Mouse (Mus musculus) monocyte, adult 2 months (primary cell): ENCODE data around the gene Il18.

Experiments used
- DNase-seq, 2 experiments: peaks; one replicate each; pipeline ENCODE4 v3.0.0; 2022; ENCODE audit warnings: low spot score in 2 of 2, low read depth in 1 of 2

The Il18 gene

DNA sequence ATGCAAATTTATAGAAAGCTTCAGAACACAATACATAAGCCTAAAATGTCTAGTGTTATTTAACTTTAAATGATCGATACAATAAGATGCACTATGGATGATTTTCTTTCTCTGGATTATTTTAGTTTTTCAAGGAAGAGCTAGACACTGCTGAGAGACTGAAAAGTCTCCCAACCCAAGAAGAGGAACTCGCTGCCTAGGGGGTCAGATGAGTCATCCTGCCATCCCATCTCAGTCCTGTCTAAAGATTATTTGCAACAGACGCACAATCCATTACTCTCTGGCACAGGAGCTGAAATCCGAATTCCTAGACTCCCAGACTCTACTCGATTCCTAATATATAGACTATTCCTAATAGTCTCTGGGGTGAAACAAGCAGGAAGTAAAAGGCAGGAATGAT, 2.4 kb upstream of the Il18 start:
- no peak for DNase-seq

DNA sequence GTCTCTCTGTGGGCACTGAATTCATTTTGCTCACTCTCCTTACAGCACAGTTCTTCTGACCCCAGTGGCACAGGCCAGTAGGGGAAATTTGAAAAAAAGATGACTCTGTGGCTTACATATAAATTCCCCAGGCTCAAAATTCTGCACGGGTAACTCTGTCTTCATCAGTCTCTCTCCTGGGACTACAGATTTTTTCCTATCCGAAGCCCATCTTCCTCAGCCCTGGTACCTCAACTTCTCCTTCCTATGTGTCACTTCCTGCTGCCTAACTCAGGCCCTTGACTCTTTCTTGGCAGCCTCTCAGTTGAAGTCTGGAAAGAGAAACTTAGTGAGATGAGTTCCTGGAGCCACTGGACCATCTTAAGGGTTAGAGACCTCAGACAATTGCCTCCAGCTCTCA, 1.1 kb upstream of the Il18 start:
- no peak for DNase-seq

DNA sequence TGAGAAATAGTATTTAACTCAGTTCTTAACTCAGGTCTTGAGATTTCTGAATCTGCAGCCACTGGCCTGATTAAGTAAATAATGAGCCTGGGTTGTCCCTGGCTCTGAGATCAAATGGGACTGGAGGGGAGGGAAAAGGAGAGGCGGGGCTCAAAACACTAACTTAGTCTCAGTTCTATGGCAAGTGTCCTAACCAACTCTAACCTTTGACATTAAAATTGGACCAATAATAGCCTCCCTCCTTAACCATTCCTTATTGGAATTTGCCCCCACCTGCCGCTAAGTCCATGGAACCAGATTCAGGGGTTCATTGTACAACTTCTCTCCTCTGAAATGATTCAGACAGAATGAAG, 443 bp downstream of the Il18 start, which contains the start of gene Bco2:
Gene Bco2, minus strand, starts transcription at position 88 of the 353 bp plus-strand sequence.
- no peak for DNase-seq

DNA sequence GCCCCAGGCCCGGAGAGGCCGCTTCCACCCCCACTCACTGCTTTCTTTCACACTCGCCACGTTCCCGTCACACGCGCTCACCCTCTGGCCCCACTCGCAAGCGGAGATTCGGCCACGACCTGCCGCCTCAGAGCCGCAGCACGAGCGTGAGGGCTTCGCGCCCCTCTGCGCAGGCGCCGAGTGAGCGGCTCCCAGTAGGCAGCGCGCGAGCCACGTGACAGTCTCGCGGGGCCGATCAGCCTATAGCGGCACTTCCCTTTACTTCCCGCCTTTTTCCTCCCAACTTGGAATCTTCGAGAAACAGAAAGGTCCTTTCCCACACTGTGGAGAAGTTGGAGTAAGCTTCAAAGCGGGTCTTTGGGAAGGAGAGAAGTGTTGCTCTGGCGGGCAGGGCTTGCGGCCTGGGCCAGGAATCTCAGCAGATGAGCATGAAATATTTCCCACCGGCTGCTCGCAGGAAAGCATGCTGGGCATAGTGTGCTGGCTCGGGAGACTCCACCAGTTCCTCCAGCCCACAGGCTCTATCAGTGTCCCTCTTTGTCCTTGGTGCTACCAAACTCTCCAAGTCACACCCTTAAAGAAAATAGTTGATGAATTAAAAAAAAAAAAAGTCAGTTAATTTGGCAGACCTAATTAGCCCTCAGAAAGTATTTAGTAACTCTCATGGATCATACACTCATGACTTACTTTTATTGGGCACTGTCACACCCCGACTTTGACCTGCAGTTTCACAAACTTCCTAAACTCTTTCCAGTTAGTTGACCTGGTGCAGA, 6.7 kb downstream of the Il18 start, which contains the start of gene Tex12:
Gene Tex12, minus strand, starts transcription at position 181 of the 773 bp plus-strand sequence.
- DNase-seq, result no peak

DNA sequence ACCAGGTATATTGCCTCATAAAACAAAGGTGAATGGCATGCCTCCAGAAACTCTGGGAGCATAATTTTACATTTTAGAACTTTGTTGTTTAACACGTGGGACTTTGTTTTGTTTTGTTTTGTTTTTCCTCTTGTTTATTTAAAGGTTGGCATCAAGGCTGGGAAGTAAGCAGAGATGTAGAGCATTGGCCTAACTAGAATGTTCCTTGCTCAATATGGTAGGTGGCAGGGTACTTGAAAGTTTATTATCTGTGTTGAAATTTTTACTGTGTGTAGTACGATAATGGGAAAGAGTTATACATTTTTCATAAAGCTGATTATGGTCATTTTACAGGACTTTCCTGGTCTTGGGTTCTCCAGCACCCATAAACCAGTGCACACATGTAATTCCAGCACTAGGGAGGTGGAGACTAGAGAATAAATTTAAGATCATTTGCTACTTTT, 7.3 kb downstream of the Il18 start:
- DNase-seq, result no peak

DNA sequence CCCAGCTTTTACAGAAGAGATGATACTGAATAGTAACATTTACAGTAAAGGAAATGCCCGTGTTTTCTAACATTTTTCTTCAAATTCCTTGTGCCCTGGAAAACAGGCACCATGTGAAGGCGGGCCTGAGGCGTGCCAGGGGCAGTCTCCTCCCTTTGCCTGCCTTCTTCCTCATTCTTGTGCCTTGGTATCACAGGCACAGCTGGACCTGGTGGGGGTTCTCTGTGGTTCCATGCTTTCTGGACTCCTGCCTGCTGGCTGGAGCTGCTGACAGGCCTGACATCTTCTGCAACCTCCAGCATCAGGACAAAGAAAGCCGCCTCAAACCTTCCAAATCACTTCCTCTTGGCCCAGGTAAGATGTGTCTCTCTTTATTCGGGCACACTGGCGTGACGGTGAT, 10.5 kb downstream of the Il18 start:
- no peak for DNase-seq

DNA sequence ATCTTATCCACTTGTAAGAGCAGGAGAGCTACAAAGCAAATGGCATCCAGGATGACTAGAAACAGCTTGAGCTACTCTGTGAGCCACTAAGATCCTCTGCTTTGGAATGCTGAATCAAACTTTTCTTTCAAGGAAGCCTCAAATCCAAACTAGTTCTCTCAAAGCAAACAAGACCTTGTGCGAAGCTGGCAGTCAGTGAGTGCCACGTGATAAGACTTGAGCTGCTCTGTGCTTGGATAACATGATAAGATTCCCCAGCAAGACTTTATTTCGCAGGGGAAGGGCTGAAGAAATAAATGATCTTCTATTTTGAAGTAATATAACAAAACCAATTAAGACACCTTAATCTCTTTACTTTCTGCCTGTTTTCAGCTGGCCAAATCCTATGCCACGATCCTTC, 11.3 kb downstream of the Il18 start:
- no peak for DNase-seq

DNA sequence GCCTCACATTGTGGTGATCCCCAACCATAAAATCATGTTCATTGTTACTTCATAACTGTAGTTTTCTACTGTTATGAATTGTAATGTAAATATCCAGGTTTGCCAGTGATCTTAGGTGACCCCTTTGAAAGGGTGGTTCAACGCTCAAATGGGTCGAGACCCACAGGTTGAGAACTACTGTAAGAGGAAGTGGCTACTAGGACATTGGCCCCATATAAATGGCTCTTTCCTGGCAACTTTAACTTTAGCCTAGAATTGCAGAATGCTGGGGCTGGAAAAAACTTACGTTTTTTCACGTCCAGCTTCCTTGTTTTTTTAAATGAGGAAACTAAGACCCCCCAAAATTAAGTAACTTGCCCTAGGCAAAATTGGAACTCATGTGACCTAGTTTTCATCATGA, 12.7 kb downstream of the Il18 start:
- DNase-seq, result no peak

DNA sequence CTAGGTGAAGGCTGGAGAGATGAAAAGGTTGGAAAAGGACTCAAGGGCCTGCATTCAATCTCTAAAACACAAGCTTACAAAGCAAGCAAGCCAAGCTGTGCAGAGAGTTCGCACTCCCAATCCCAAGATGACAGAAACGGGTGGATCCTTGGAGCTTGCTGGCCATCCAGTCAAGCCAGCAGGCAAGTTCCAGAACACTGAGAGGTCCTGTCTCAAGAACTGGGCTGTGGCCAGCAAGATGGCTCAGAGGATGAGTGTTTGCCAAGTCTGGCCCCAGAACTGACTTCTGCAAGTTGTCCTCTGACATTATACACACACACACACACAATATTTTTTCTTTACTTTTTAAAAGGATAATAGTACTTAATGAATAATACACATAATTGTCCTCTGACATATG, 13.3 kb downstream of the Il18 start:
- DNase-seq, result no peak

DNA sequence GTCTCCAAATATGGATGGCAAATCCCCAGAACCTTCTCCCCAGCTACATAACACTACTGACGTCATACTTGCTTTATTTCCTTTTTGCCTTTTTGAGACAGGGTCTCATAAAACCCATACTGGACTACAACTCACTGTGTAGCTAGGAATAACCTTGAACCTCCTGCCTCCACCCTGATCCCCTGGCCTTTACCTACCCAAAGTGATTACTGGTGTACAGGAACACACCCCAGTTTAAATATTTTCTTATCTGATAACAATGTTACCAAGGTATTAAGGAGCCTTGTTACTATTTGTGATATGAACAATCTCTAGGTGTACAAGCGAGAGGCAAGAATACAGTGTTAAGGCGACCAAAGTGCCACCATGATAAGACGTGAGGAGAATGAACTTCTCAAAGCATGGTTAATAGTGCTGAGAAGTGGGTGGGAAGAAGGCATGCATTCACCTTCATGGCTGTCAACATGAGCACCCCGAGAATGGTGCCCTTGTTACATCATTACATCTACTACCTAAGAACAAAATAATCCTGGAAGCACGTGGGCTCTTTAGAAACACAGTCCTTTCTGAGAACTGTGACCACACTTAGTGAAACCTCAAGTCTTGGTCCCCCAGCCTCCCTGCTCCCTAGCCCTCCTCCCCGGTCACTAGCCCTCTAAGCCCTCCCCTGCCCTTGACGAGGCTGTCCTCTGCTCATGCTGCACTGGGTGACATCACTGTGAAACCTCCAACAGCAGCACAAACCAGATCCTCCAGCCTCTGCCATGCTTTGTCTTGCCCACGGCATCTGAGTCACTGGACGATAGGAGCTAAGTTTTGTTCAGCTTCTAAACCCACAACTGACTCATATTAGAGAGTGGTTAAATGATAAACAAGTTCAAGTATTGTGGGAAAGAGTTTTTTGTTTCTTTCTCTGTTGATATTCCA, 15.2 kb downstream of the Il18 start:
- no peak for DNase-seq

DNA sequence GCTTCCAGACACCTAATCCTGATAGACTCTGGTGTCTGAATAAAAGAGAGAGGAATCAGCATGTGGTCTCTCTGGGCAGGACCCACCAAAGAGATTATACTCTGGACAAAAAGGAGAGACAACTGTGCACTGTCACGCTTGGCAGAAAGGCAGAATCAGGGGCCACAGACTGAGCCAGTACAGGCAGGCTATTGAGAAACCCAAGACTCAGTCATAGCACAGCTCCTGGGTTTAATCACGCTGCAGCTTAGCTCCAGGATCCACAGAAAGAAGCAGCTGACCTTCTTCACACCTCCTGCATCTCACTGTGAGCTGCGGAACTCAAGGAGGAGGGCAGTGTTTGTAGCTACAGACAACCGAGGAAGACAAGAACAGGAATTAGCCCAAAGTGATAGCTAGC, 25.7 kb downstream of the Il18 start:
- no peak for DNase-seq

DNA sequence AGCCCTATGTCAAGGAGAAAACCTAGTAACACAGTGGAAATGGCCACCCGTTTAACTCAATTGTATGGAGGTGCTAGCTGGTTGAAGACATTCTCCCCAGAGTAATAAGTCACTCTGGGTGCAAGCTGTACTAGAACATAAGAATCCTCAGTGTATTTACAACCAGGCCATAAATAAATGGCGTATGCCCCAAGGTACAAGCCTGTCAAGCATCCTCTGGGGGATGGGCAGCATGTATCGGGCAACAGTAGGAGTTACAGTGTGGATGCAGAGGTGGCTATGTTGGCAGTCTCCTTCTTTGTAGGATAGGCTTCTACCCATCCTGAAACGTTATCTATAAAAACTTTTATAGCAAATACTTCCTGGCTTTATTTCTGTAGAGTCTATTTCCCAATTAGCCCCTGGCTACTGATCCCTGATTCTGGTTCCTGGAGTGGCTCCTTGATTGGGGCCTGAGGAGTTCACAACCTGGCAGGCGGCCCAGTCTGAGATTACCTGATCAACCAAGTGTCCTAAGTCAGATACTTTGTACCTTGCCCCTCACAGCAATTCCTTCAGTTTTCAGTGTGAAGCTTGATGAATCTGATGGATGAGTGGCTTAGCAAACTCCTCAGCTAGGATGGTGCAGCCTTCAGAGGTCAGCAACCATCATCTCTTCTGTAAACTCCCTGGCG, 30.7 kb downstream of the Il18 start:
- no peak for DNase-seq

DNA sequence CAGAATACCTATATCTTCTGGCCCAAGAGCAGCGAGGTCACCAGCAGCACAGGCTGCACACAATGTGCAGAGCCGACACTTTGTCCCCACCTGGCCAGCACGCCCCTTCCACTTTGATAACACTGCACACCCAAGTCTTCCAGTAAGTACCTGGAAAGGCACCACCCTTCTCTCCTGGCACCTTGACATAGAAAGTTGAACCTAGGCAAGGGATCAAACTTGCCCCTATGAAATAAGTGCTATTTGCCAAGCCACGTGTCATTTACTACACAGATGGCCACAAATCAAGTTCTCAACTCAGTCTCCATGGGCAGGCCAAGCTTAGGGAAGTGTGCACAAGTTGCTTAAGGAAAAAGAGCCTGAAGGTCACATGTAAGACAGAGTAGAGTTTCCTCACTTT, 32.3 kb downstream of the Il18 start:
- no peak for DNase-seq

DNA sequence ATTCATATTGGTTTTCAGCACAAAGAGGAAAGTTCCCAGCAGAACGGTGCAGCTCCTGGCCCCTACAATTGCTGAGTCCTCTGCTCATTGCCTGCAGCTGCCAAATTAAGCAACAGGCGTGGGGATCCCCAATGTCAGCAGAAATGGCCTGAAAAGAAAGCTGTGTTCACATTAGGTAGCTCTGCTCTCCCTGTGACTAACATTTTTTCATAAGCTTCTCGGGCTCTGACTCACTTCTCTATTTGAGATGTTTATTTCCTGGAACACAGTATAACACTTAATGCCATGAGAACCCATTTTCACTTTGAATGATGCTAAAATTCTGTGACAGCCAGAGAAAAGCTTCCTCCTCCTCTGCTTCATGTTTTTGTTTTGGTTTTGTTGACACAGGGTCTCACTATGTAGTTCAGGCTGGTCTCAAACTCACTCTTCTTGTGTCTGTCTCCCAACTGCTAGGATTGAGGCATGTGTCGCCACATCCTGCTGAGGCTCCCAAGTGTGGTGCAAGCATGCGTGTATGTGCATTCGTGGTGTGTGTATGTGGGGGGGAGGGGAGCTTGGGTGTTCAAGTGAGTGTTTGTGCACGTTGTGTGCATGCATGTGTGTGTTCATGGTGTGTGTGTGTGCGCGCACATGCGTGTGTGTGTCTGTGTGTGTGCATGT, 36.4 kb downstream of the Il18 start:
- DNase-seq, result peak; percentile 50 to 54

DNA sequence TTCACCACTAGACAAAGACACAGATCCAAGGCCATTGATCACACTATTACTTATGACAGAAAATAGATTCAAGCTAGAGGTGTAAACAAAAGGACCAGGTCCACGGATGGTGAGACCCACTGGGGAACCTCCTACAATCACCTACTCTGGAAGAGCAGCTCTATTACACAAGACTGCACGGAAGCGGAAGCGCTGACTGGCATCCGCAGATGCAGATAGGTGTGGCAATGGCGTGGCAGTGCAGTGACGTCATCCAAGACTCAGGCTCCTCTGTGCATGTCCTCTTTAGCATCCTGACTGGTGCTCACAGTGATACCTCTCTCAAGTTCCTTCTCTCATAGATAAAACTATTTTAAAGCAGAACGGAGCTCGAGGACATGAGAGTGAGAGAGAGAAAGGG, 38.3 kb downstream of the Il18 start:
- peak; percentile 37 to 48 for DNase-seq

DNA sequence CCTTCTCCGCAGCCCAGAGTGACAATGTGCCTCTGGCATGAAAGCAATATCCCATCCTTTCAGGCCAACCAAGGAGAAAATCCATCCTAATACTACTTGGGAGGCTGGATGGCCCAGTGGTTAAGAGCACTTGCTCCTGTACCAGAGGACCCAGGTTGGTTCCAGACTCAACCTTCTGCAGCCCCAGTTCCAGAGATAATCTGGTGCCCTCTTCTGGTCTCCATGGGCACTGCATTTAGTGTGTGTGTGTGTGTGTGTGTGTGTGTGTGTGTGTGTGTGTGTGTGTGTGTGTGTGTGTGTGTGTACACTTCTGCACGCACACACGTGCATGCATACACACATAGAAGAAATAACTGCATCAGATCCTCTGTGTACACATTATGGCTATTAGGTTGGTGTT, 38.9 kb downstream of the Il18 start:
- peak in 1 of 2 experiments; percentile 36 for DNase-seq

DNA sequence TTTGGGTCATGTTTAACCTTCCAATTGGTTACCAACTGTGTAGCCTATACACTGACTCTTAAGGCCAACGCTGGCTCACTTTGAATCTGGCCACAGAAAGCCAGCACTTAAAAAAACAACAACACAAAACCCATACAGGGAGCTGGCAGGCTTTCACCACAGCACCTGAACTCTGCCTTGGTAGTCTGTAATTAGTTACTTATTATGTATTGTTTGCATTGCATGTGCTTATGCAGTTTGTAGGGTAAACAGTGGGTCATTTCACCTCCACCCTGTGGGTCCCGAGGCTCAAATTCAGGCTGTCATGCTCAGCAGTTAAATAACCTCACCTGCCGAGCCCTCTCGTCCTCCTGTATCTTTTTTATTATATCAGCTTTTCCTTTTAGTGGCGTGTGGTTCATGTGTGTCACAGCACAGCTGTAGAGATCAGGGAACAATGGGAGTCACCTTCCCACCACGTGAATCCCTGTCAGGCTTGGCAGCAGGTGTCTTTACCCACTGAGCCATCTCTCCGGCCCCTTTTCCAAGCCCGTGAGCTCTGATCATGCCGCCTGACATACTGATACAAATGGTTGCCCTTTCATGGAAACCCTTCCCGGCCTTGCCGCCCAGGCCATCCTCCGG, 40.3 kb downstream of the Il18 start:
- no peak for DNase-seq

DNA sequence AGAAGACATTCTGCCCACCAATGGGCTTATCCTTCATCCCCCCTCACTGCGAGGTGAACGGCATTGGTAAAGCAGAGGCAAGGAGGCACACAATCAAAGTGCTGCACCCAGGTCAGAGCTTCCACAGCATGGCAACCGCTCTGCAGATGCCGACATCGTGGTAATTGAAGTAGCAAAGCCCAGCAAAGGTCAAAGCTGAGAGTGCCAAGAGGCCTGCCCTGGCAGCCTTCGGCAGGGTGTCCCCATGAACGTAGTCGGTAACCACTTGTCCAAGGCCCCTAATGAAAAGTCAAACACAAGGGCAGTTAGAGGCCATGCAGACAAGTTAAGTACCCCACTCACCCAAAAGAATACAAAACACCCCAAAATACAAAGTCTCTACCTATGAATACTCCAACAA, 42.3 kb downstream of the Il18 start:
- DNase-seq, result no peak

DNA sequence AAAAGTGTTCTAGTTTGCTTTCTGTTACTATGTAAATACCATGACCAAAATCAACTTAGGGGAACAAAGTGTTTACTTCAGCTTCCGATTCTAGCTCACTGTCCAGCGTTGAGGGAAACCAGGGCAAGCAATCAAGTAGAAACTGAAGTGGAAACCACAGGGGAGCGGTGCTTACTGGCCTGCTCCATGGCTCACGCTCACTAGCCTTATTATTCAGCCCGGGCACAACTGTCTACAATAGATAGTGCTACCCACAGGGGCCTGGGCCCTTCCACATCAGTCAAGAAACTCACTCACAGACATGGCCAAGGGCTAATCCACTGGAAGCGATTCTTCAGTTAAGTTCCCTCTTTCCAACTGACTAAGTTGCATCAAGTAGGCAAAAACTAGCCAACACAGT, 46.9 kb downstream of the Il18 start:
- DNase-seq, result no peak

DNA sequence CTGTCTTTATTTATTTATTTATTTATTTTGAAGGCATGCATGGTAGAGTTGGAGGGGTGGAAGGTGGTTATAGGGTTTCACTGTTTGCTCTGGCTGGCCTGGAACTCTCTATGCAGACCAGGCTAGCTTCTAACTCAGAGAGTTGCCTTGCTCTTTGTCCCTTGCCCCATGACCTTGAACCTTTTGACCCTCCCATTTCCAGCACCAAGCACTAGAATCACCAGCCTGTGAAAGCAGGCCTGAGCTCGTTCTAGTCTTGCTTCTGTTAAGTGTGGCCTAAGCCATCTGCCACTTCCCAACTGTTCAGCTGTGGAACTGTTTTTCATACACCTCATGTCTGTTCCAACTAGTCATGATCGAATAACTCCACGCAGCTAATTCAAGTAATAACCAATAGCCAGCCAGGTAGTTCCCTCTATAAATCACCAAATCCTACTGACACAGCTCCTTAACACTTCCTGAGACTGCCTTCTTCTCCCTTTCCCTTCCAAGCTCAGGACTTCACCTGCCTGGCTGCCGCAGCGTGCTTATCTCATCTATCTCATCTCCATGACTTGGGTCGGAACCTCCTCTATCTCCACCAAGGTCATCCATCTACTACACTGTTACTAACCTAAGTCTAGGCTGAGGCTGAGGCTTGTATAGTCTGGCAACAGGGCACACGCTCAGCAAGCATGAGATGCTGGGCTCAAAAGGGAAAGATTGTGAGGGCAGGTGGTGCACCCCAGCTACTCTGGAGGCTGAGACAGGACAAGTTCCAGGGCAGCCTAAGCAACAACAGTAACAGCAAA, 47.6 kb downstream of the Il18 start:
- DNase-seq, result no peak
